Mouse (Mus musculus) c-Kit-positive CD71-negative TER-119-negative erythroid progenitor cells, embryonic 14.5 days (primary cell): ENCODE measurements around the gene Tarbp1.
A peak's percentile ranks its signal among the peaks of the same experiment; 100 is the strongest.

Source experiments
- DNase-seq: peaks from one replicate; pipeline ENCODE4 v3.0.0-alpha.2; 2013; ENCODE audit warnings: low read depth

The Tarbp1 gene

DNA sequence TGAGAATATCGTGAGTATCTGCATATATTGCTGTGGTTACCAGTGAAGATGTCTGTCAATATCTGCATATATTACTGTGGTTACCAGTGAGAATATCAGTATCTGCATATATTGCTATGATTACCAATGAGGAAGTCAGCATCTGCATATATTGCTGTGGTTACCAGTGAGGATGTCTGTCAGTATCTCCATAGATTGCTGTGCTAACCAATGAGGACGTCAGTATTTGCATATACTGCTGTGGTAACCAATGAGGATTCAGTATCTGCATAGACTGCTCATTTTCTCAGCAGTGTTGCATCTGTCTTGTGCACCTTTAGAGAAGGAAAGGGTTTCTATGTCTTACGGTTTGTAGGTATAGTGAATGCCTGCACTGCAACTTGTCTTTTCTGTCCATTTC is 54.0 kb downstream of the Tarbp1 start:
- DNase-seq = no peak

GRCm38 (mm10) chr8:126405030-126405429 is 69.8 kb downstream of the Tarbp1 start:
- DNase-seq = no peak

GRCm38 (mm10) chr8:126404550-126404949 is 70.3 kb downstream of the Tarbp1 start:
- peak; percentile 38 for DNase-seq

- no peak for DNase-seq
Measured at GRCm38 (mm10) chr8:126398349-126398748, 76.5 kb downstream of the Tarbp1 start.

- DNase-seq = no peak
Measured at GRCm38 (mm10) chr8:126395917-126396316, 78.9 kb downstream of the Tarbp1 start.

DNA sequence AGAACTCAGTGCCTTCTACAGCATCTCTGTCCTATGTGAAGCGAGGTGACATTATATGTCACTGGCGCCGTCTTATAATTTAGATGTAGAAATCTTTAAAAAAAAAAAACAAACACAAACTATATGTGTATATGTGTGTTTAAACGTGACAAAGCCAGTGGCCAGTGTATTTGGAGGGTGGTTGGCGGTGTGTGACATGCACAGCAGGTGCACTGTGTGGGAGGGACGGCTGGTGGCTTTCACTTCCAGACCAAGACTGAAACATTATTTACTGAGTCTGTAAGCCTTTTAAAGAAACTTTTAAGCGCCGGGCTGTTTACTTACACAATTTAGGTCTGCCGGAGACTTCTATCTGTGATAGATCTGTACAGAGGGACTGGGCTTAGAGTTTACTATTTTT is 79.5 kb downstream of the Tarbp1 start:
- DNase-seq = no peak

DNA sequence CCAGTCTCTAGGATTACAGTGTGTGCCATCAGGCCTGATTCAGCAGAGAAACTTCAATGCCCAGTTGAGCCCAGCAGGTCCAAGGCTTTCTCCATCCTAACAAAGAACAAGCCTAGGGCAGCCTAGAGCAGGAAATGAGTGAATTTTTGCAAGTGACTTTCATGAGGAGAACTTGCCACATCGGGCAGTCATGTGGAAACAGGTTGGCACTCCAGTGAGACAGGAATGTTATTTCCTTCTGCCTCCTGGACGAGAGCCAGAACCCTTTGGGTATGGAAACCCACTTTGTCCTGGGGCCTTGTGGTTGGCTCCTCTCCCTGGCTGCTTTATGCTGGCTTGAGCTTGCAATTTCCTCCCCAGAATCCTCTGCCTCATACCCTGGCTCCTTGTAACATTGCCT is 83.3 kb downstream of the Tarbp1 start:
- DNase-seq = no peak

- DNase-seq = peak; percentile 18
Measured at GRCm38 (mm10) chr8:126387566-126387965, 87.3 kb downstream of the Tarbp1 start.

- peak; percentile 5 for DNase-seq
Measured at GRCm38 (mm10) chr8:126382749-126383148, 92.1 kb downstream of the Tarbp1 start.

DNA sequence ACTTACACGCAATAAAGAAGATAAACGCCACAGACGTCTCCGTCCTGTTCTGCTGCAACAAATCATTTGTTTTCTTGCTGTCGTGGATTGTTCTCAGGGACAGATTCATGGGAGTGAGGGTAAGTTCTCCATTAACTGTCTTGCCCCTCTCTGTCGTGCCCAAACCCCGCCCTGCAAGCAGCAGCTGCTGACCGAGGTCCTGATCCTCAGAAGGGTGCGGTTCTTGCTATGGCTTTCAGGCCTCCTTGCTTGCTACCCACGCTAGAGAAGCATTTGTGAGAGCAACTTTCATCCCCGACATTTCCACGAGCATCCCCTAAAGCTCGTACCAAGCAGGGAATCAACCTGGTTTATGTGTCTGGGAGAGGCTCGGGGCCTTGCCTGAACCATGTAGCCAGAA is 92.6 kb downstream of the Tarbp1 start:
- no peak for DNase-seq

DNA sequence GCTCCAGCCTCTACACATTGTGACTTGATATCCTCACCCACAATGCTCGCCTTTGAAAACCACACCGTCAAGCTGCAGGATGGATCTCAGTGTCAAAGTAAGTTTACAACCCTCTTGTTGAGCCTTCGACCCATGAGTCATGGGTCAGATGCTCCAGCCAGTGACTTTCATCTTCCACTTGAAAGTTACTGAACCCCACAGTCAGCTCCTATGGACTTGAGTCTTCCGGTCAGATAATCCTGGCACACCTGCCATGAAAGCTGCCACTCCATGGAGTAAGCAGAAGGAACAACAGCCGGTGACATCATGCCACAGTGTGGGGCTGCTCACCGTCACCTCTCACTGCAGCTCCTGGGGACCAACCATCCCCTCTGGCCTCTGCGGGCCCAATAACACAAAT is 93.6 kb downstream of the Tarbp1 start:
- no peak for DNase-seq

DNA sequence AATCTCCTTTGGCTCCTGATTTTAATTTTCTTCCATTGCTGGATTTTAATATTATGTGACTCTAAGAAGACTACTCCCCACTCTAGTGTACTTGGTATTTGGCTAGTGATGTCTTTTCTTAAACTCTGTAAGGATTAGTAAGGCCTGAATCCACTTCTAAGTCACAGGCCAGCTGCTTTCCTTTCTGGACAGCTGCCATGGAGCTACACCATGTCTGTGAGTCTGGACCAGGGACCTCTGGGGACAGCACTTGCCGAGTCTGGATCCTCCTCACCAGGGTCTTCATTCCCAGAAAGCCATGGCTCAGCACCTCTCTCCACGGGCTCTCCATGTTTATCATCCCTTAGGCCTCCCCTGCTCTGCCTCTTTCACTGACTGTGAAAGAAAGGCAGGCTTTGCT is 94.7 kb downstream of the Tarbp1 start:
- no peak for DNase-seq

- no peak for DNase-seq
Measured at GRCm38 (mm10) chr8:126379580-126379979, 95.3 kb downstream of the Tarbp1 start.
